Mouse (Mus musculus) heart, postnatal 0 days (tissue): ENCODE measurements at regions not wholly inside any gene's neighbourhood (a gene's known extent, or its start where the extent isn't known, plus 50 kb on each side); places are given as distances from the start of the nearest gene placed in this dataset.

ENCODE experiments used
- CTCF ChIP-seq: IDR thresholded peaks from 2 replicates; pipeline ENCODE4 v1.5.1; 2016; ENCODE audit warnings: antibody characterized with exemption, control low read depth, low read depth
- EP300 ChIP-seq: IDR thresholded peaks from 2 replicates; pipeline ENCODE4 v1.6.1; 2016; ENCODE audit warnings: antibody characterized with exemption, low read depth

DNA sequence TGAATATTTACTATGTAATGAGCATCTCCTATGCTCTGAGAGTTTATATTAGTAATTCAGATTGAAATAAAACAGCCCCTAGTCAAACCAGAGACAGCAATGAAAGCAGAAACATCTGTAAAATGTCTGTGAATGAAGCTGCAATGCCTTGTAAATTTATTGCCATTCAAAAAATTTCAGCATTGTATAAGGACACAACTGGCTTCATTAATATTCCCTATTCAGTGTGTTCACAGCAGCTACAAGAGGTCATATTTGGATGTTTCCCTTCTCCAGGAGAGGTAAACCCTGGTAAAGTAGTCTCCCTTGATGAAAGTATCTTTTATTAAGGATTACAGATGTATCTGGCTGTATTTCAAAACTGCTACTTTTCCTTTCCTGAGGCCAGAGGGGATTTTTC, 343.6 kb downstream of the Cylc2 start:
- TF ChIP-seq CTCF = no peak
- TF ChIP-seq EP300 = no peak
